Mouse (Mus musculus): ENCODE data around the gene Asap2. TPM values are rescaled to one million over a fixed set of nuclear protein-coding genes. Genes with fewer than 3 reads are reported as not detected.

Asap2 gene
- polyA plus RNA-seq, 1 experiment, result 5.6 TPM

- H3K79me3 ChIP-seq (ENCODE audit: low read depth), result no peaks in the 10 kb centered on the region
- TF ChIP-seq FOSL1 (IDR thresholded peaks at IDR 0.05; ENCODE audit: insufficient read depth, low read length, poor library complexity, severe bottlenecking), result no peak
- TF ChIP-seq CTCF (IDR thresholded peaks at IDR 0.05; ENCODE audit: control insufficient read depth, insufficient read depth, insufficient read length), result no peak
- no peak for TF ChIP-seq MYOD1 (IDR thresholded peaks at IDR 0.05; ENCODE audit: control insufficient read depth, insufficient read length, low read depth)
- TF ChIP-seq MYOG (IDR thresholded peaks at IDR 0.05; ENCODE audit: control insufficient read depth, extremely low read depth, insufficient read length), result no peak
- no peak for TF ChIP-seq MAX (IDR thresholded peaks at IDR 0.05)
- no peak for TF ChIP-seq USF1 (IDR thresholded peaks at IDR 0.05; ENCODE audit: low read depth)
- no peak for TF ChIP-seq CEBPB (IDR thresholded peaks at IDR 0.05; ENCODE audit: low read depth)
- H3K4me3 ChIP-seq (ENCODE audit: insufficient read depth, poor library complexity, severe bottlenecking), result no peak overlapping the region
- no peaks in the 10 kb centered on the region for H3K27me3 ChIP-seq (ENCODE audit: control insufficient read depth, insufficient read depth, insufficient read length)
- peaks cover 70% of the 10 kb centered on the region for H3K36me3 ChIP-seq (ENCODE audit: control insufficient read depth, insufficient read depth)
- no peaks in the 10 kb centered on the region for H3K79me2 ChIP-seq (ENCODE audit: control insufficient read depth, insufficient read depth)
- H3ac ChIP-seq (ENCODE audit: control insufficient read depth, insufficient read length, low read depth), result no peak overlapping the region
These were observed 316.5 kb downstream of the Asap2 start for GRCm38 (mm10) chr12:21306721-21307120.

GRCm38 (mm10) chr12:21312201-21312600 lies 321.9 kb downstream of the Asap2 start:
- Histone ChIP-seq H3K79me2 (ENCODE audit: control insufficient read depth, insufficient read depth) (no peaks in the 10 kb centered on the region), H3ac (ENCODE audit: control insufficient read depth, insufficient read length, low read depth) (no peak overlapping the region), H3K27me3 (ENCODE audit: control insufficient read depth, insufficient read depth, insufficient read length) (no peaks in the 10 kb centered on the region), H3K4me3 (ENCODE audit: insufficient read depth, poor library complexity, severe bottlenecking) (no peak overlapping the region), H3K79me3 (ENCODE audit: low read depth) (no peaks in the 10 kb centered on the region), H3K36me3 (ENCODE audit: control insufficient read depth, insufficient read depth) (peaks cover 70% of the 10 kb centered on the region)
- no peak for TF ChIP-seq MYOG (IDR thresholded peaks at IDR 0.05; ENCODE audit: control insufficient read depth, extremely low read depth, insufficient read length)
- no peak for TF ChIP-seq USF1 (IDR thresholded peaks at IDR 0.05; ENCODE audit: low read depth)
- TF ChIP-seq MYOD1 (IDR thresholded peaks at IDR 0.05; ENCODE audit: control insufficient read depth, insufficient read length, low read depth), result no peak
- TF ChIP-seq CTCF (IDR thresholded peaks at IDR 0.05; ENCODE audit: control insufficient read depth, insufficient read depth, insufficient read length), result no peak
- no peak for TF ChIP-seq FOSL1 (IDR thresholded peaks at IDR 0.05; ENCODE audit: insufficient read depth, low read length, poor library complexity, severe bottlenecking)
- no peak for TF ChIP-seq MAX (IDR thresholded peaks at IDR 0.05)
- no peak for TF ChIP-seq CEBPB (IDR thresholded peaks at IDR 0.05; ENCODE audit: low read depth)

- no peaks in the 10 kb centered on the region for H3K79me2 ChIP-seq (ENCODE audit: control insufficient read depth, insufficient read depth)
- peak within 1 kb of the TSS; percentile 100 for H3ac ChIP-seq (ENCODE audit: control insufficient read depth, insufficient read length, low read depth)
- H3K27me3 ChIP-seq (ENCODE audit: control insufficient read depth, insufficient read depth, insufficient read length), result no peaks in the 10 kb centered on the region
- H3K79me3 ChIP-seq (ENCODE audit: low read depth), result no peaks in the 10 kb centered on the region
- TF ChIP-seq USF1 (IDR thresholded peaks at IDR 0.05; ENCODE audit: low read depth) (no peak), CEBPB (IDR thresholded peaks at IDR 0.05; ENCODE audit: low read depth) (no peak), FOSL1 (IDR thresholded peaks at IDR 0.05; ENCODE audit: insufficient read depth, low read length, poor library complexity, severe bottlenecking) (no peak), MAX (IDR thresholded peaks at IDR 0.05) (no peak), MYOG (IDR thresholded peaks at IDR 0.05; ENCODE audit: control insufficient read depth, extremely low read depth, insufficient read length) (no peak), MYOD1 (IDR thresholded peaks at IDR 0.05; ENCODE audit: control insufficient read depth, insufficient read length, low read depth) (no peak), CTCF (IDR thresholded peaks at IDR 0.05; ENCODE audit: control insufficient read depth, insufficient read depth, insufficient read length) (no peak)
- peak within 1 kb of the TSS; percentile 38 for H3K4me3 ChIP-seq (ENCODE audit: insufficient read depth, poor library complexity, severe bottlenecking)
- peaks cover 42% of the 10 kb centered on the region for H3K36me3 ChIP-seq (ENCODE audit: control insufficient read depth, insufficient read depth)
These were observed 325.9 kb downstream of the Asap2 start, which contains the start of gene Iah1 for GRCm38 (mm10) chr12:21315923-21316868. Gene Iah1, plus strand, starts transcription at chr12:21316389.

GRCm38 (mm10) chr12:21316869-21317265 lies 326.6 kb downstream of the Asap2 start:
- no peaks in the 10 kb centered on the region for H3K79me3 ChIP-seq (ENCODE audit: low read depth)
- H3K4me3 ChIP-seq (ENCODE audit: insufficient read depth, poor library complexity, severe bottlenecking), result peak overlapping the region; percentile 38
- no peaks in the 10 kb centered on the region for H3K27me3 ChIP-seq (ENCODE audit: control insufficient read depth, insufficient read depth, insufficient read length)
- no peaks in the 10 kb centered on the region for H3K79me2 ChIP-seq (ENCODE audit: control insufficient read depth, insufficient read depth)
- peaks cover 38% of the 10 kb centered on the region for H3K36me3 ChIP-seq (ENCODE audit: control insufficient read depth, insufficient read depth)
- TF ChIP-seq CEBPB (IDR thresholded peaks at IDR 0.05; ENCODE audit: low read depth) (peak; percentile 93), CTCF (IDR thresholded peaks at IDR 0.05; ENCODE audit: control insufficient read depth, insufficient read depth, insufficient read length) (no peak)
- no peak overlapping the region for H3ac ChIP-seq (ENCODE audit: control insufficient read depth, insufficient read length, low read depth)

- H3K79me2 ChIP-seq (ENCODE audit: control insufficient read depth, insufficient read depth), result no peaks in the 10 kb centered on the region
- no peaks in the 10 kb centered on the region for H3K79me3 ChIP-seq (ENCODE audit: low read depth)
- H3ac ChIP-seq (ENCODE audit: control insufficient read depth, insufficient read length, low read depth), result no peak overlapping the region
- H3K27me3 ChIP-seq (ENCODE audit: control insufficient read depth, insufficient read depth, insufficient read length), result no peaks in the 10 kb centered on the region
- no peak overlapping the region for H3K4me3 ChIP-seq (ENCODE audit: insufficient read depth, poor library complexity, severe bottlenecking)
- no peak for TF ChIP-seq CEBPB (IDR thresholded peaks at IDR 0.05; ENCODE audit: low read depth)
- no peak for TF ChIP-seq MYOG (IDR thresholded peaks at IDR 0.05; ENCODE audit: control insufficient read depth, extremely low read depth, insufficient read length)
- no peak for TF ChIP-seq MAX (IDR thresholded peaks at IDR 0.05)
- TF ChIP-seq CTCF (IDR thresholded peaks at IDR 0.05; ENCODE audit: control insufficient read depth, insufficient read depth, insufficient read length), result peak; percentile 48
- no peak for TF ChIP-seq FOSL1 (IDR thresholded peaks at IDR 0.05; ENCODE audit: insufficient read depth, low read length, poor library complexity, severe bottlenecking)
- TF ChIP-seq USF1 (IDR thresholded peaks at IDR 0.05; ENCODE audit: low read depth), result no peak
- H3K36me3 ChIP-seq (ENCODE audit: control insufficient read depth, insufficient read depth), result peaks cover 31% of the 10 kb centered on the region
These were observed 328.1 kb downstream of the Asap2 start for GRCm38 (mm10) chr12:21318143-21318895.

Data from C2C12 (cell line).